Mouse (Mus musculus): Measurements from ENCODE around the gene Trp53bp2. TPM values are rescaled to one million over a fixed set of nuclear protein-coding genes. Genes with fewer than 3 reads are reported as not detected.

The Trp53bp2 gene
- total RNA-seq, 2 experiments from 2014 or later, result 9.1 to 10.7 TPM

GRCm38 (mm10) chr1:182460291-182461244 lies 51.6 kb downstream of the Trp53bp2 start:
- no peak for DNase-seq (ENCODE audit: low spot score)

DNA sequence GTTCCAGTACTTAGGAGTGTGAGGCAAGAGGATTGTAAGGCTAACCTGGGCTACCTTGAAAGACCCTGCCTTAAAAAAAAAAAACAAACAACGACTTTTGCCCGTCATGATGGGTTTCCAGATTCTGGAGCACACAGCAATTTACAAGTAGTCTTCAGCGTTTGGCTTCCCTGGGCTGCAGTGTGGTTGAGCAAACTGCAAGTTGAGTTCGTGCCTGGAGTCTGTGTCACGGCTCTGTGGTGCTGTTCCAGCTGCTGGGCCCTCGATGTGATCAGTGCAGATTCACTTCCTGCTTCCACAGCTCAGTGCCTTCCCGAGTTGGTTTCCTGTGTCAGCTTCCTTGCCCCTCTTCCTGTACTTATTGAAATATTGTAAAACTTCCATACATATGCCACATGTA lies 52.3 kb downstream of the Trp53bp2 start:
- no peak for DNase-seq (ENCODE audit: low spot score)

GRCm38 (mm10) chr1:182461813-182462212 lies 52.8 kb downstream of the Trp53bp2 start:
- DNase-seq (ENCODE audit: low spot score), result no peak

DNA sequence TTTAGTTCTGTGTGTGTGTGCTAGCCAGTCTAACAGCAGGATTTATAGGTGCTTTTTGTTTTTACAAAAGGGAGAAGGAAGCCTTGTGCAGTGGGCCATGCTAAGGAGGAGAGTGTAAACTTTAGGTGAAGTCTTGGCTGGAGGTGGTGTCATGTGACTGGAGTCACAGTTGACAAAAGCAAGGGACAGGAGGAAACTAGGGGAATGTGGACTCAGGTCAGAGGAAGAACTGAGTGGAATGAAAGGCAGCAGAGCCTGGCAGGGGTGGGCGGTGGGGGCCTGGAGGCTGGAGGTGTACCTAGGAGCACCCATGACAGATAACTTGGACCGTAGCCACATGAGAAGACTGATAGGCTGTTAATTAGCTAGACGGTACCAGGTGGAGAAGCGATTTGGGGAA lies 56.3 kb downstream of the Trp53bp2 start:
- DNase-seq (ENCODE audit: low spot score), result no peak

GRCm38 (mm10) chr1:182465978-182466377 lies 57.0 kb downstream of the Trp53bp2 start:
- DNase-seq (ENCODE audit: low spot score), result no peak

DNA sequence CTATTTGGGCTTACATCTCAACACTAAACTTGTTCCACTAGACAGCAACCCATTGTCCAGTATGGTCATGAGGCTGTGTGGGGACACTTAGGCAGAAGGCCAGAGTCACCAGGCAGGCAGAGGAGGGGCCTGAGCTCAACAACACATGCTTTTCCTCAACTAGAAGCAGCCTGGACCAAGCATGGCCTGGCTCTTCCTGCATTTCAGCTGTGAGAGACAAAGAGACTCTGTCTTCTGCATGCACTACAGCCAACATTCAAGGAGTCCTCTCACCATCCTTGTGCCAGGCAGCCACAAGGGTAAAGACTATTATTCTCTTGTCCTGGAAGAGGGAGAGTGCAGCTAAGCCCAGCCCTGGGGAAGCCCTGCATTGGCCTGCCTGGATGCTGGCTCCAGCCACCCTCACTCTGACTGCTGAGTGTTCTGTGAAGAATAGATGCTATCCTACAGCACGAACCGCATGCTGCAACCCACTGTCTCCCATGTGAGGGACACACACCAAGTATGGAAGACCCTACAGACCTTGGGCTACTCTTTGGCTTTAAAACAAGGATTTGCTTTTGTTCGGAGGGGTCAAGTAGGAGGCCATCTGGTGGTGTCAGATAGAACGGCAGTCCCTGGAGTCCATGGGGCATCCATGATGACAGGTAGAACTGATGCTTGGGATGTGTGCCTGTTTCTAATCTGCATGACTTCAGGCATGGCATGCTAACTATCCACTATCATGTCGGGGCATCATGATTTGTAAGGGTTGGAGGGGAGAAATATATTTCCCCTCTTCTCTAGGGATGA lies 66.2 kb downstream of the Trp53bp2 start:
- DNase-seq (ENCODE audit: low spot score), result no peak

GRCm38 (mm10) chr1:182478935-182479334 lies 70.0 kb downstream of the Trp53bp2 start:
- DNase-seq (ENCODE audit: low spot score), result no peak

DNA sequence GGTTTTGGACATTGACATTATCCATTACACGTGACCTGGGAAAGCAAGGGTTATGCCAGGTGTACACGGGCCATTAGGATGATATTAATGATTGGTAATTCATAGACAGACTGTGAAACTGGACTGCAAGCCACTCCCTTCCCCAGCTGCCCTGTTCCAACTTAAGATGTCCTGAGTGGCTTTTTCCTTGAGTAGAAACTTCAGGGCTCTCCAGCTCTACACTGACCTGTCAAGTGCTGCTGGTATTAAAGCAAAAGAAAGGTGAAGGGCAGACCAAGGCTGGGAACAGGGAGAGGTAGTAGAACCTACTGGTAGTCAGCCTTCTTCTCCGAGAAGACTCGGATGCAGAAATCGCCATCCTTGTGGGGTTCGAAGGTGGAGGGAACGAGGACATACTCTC lies 72.2 kb downstream of the Trp53bp2 start:
- DNase-seq (ENCODE audit: low spot score), result no peak

DNA sequence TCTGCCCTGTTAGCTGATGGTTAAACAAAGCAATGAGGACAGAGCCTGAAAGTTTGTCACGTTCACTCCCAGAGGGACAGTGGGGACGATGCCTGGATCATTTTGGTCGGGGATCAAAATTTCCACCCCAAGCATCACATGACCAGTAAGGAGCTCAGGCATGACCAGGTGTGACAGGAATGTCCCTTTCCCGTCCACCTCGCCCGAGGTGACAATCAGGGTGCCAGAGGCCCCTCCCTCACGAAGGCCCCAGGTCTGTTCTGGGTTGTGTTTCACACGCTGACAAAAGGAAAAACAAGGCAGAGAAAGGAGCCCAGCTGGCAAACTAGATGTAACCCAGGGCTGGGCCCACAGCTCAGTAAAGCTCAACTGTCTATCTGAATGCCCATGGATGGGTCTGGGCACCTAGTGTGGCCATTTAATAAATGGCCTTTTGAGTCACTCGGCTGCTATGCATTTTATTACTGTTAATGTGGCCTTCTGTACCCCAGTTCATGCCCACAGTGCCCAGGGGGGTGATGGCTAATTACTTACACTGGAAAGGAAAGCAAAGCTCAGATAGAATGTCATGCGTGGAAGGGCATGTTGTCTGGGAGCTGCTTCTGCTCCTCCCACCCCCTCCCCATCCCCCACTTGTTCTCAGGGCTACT lies 72.8 kb downstream of the Trp53bp2 start:
- DNase-seq (ENCODE audit: low spot score), result no peak

GRCm38 (mm10) chr1:182482991-182483909 lies 74.3 kb downstream of the Trp53bp2 start:
- no peak for DNase-seq (ENCODE audit: low spot score)

DNA sequence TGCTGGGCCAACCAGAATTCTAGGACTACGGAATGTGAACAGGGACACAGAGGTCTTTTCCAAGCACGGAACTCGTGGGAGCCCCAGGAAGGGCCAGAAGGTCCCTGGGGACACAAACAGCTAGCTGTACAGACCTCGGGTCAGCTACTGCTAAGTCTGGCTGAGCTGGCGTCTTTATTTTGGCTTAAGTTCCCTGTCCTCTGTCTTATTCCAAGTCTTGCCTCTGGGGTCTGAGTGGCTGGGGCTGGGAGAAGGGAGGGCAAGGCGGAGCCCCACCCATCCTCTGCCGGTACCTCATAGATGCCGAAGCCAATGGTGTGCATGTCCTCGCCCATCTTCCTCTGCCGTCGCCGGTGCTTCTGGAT lies 74.9 kb downstream of the Trp53bp2 start:
- peak; percentile 58 for DNase-seq (ENCODE audit: low spot score)

DNA sequence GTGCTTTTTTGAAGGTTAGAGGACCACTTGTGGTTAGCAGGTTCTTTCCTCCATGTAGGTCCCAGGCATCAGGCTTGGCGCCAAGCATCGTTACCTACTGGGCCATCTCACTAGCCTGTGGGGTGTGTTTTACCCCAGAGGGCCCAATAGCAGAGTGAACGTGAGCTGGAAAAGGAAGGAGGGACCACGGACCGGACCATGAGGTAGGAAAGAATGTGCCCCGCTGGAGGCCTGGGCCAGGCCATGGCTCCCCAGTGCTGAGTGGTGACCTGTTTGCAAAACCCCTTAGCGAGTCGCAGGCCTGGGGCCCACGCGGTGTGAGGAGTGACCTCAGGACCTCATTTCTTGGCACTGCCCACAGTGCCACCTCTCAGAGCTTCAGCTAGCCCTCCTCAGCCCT lies 79.5 kb downstream of the Trp53bp2 start:
- DNase-seq (ENCODE audit: low spot score), result no peak

DNA sequence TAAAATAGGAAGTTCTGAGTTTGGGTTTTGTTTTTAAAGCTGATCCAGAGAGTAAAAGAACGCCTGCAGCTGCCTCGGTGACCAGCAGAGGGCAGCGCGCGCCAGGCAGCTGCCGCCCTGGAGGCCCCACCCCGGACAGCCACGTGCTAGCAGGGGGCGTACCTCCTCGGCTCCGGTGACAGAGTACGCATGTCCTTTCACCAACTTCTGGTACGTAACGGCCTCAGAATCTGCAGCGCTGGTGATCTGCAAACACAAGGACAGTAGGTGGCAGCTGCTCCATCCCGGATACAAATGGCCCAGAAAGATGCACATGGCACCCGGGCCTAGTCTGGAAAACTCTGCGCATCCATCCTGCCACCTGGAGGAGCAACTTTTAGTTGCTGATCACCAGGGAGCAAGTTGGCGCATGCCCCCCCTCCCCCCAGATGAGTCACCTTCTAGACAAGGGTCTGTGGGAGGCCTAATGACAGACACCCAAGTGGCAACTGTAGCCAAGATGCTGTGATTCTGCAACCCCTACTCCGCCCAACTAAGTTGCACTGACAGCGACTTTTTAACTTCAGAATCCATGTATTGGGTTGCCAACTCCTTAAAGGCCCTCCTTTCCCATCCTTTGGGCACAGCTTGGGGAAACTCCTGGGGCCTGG lies 81.0 kb downstream of the Trp53bp2 start:
- DNase-seq (ENCODE audit: low spot score), result peak; percentile 95

GRCm38 (mm10) chr1:182490568-182490967 lies 81.6 kb downstream of the Trp53bp2 start:
- no peak for DNase-seq (ENCODE audit: low spot score)

DNA sequence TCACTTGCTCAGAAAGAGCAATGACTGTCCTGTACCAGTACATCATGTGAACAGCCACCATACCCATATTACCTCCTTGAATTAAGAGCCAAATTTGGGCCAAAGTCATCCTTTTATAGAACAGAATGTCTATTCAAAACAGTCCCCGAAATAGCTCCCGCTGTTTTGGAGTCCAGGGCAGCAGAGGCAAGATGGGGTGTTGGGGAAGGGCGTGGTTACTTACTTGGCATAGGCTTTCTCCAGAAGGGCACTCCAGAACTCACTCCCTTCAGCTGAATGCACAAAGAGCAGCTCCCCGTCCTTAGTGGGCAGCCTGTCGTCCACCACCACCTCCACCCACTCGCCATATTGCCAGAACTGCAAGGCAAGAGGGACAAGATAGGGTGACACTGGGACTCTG lies 82.9 kb downstream of the Trp53bp2 start:
- DNase-seq (ENCODE audit: low spot score), result no peak

DNA sequence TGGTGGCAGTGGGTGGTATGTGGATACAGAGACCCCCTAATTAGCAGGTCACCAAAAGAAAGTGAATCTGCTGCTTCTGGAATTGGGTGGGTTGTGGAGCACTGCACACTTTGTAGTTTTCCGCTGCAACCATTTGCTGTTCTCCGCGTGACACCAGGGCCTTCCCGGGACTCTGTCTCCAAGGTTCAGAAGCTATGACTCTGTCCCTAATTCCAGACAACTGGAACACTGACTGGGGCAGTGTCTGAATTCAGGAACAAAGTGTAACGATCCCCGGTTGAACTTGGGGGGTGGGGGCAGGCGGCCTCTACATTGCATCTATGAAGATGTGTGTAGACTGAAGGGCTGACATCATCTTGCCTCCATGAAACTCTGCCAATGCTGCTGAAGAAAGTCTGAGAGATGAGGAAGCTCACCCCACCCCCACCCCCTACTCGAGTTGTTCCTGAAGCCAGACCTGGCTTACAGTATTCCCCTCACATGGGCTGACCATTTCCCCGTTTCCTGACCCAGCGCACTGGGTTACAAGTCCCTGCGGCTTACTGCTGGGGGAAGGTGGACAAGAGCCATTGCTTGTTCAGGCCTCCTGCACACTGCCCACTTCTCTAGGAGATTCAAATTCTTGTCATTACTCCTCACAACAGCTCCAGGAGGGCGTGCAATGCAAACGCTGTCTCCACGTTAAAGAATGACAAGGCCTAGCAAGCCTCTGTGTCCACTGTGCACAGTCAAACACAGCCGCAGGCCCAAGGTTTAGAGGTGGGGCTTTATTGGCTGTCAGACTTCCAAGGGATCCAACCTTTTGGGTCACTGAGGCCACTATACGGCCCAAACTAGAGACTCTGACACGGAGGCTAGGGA lies 85.5 kb downstream of the Trp53bp2 start:
- DNase-seq (ENCODE audit: low spot score), result no peak

DNA sequence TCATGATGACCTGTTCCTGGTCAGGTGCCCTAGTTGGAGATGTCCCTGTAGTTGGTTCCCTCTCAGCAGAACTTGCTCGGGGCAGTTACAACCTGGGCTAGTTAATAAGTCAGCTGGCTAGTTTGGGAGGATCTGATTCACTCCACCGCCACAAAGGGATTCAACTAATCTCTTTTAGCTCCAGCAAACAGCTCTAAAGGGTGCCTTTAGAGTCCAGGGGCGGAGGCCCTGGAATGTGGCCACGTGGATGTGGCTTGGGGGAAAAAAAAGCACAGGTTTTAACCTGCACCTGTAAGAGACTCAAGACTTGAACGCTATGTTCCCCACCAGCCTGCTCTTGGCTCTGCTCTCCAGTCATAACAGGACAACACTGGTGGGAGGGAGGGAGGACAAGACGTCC lies 87.7 kb downstream of the Trp53bp2 start:
- DNase-seq (ENCODE audit: low spot score), result no peak

- DNase-seq (ENCODE audit: low spot score), result no peak
Measured at GRCm38 (mm10) chr1:182497736-182498135, 88.8 kb downstream of the Trp53bp2 start.

GRCm38 (mm10) chr1:182499443-182500089 lies 90.6 kb downstream of the Trp53bp2 start:
- DNase-seq (ENCODE audit: low spot score), result peak; percentile 47
